Mouse (Mus musculus) kidney, adult 18-20 months (tissue): ENCODE results near the gene Dis3l2.

Experiments used
- DNase-seq: peaks from one replicate; pipeline ENCODE4 v3.0.0; 2021

Dis3l2 gene

DNA sequence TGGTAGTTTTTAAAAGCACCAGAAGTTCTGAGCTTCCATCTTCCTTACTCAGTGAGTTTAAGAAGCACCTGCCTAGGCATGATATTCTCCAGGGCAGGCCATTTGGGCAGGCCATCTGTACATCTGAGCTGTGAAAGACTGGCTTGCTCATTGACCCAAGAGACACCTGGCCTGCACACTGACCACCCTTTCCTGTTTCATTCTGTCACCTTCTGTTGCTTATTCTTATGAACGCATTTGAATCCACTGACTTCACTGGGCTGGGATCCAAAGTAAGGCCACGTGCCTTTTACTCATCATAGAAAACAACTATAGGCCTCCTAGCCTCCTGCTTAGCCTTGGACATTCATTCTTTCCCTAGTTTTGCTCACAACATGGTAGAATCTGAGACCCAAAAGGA is 309.0 kb downstream of the Dis3l2 start:
- no peak for DNase-seq

DNA sequence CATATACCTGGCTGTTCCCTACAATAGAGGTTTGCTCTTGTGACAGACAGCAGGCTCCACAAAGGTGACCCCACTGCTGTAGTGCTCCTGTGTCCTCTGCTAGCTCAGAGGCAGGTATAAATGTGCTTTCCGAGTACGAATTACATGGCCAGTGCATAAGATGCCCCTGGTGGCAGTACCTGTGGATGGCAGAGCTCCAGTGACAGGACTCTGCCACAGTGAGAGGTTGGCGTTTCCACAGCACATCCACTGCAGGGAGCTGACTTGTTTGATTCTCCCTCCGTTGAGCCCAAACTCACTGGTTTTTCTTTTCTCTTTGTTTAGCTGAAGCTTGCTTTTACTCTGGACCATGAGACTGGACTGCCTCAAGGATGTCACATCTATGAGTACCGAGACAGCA is 317.1 kb downstream of the Dis3l2 start:
- DNase-seq = no peak

GRCm38 (mm10) chr1:87021584-87021983 is 318.0 kb downstream of the Dis3l2 start:
- DNase-seq = no peak

GRCm38 (mm10) chr1:87023291-87024170 is 319.9 kb downstream of the Dis3l2 start:
- DNase-seq = no peak

GRCm38 (mm10) chr1:87025021-87025420 is 321.4 kb downstream of the Dis3l2 start:
- DNase-seq = no peak

DNA sequence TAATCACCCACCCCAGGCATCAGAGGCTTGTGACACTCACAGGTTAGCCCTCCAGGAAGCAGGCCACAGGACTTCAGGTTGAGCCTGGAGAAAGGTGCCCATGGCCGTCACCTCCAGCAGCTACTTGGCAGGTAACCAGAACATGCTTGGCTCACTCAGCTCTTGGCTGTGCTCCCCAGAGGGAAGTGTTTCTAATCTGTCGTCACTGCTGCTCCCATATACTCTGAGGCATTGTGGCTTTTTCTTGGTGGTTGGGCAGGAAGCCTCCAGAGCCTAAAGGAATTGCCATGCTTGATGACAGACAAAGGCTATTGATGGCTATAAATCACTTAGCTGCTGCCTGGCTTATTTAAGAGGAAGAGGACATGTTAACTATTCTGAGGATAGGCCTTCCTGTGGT is 325.2 kb downstream of the Dis3l2 start:
- DNase-seq = peak; percentile 64

GRCm38 (mm10) chr1:87030652-87031051 is 327.0 kb downstream of the Dis3l2 start:
- DNase-seq = no peak

DNA sequence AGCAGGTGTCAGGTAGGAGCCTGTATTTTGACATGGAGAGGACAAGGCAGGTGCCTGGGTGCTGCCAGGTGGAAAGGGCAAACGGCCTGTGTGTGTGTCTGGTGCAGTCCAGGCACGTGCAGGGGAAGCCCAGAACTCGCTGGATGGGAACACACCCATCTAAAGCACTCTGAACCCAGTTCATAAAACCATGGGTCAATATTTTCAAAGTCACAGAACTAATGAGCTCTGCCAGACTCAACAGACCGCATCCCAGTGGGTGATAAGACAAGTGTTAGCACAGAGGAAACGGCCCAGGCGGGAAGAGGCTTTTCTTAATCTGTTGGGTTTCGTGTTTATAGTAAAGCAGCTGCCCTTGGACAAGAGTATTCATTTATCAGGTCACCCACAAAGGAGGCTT is 328.9 kb downstream of the Dis3l2 start:
- no peak for DNase-seq

GRCm38 (mm10) chr1:87035532-87036161 is 332.0 kb downstream of the Dis3l2 start:
- peak; percentile 21 for DNase-seq

DNA sequence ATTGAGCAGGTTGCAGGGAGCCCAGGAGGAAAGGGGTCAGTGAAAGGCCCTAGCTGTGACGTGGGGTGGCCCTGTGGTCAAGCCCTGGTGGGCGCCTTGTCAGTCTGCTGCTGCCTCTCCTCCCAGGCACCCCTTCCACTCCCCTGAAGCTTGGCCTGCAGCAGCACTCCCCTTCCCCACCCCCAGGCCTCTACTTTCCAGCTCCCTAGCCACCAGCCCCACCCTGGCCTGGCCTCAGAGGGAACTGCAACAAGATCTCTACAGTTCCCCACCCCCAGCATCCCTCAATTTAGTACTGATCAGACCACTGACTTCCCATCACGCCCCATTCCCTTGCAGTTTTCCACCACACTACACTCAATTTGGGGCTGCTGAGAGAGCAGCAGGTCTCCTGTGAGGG is 332.7 kb downstream of the Dis3l2 start:
- no peak for DNase-seq

GRCm38 (mm10) chr1:87038477-87039070 is 335.0 kb downstream of the Dis3l2 start:
- DNase-seq = no peak

- peak; percentile 81 for DNase-seq
Observed at GRCm38 (mm10) chr1:87041119-87041518, 337.5 kb downstream of the Dis3l2 start.

DNA sequence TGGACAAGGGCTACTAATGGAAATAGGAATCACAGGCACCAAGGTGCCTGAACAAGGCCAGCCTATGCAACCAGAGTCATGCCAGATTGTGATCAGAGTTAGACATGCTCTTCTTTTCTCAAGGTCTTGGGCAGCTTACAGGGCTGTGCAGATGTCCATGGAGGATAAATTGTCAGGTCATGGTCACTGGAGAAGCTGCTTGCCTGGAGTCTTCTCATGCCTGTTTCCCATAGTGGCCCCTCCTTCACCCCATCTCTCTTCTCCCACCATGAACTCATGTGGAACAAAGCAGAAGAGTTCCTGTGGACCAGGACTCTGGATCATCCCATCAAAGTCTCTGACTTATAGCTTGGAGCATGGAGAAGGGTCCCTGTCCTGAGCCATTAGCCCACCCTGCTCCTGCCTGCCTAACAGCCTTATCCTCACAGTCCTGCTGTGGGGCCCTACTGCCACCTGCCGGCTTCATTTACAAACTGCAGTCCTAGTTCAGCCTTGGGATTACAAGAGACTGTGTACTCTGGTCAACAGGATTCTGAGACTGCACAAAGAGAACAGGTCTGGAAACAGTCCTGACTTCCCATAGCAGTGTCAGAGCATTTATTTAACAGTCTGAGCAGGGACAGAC is 338.3 kb downstream of the Dis3l2 start:
- peak; percentile 72 for DNase-seq

GRCm38 (mm10) chr1:87050072-87050471 is 346.5 kb downstream of the Dis3l2 start:
- no peak for DNase-seq

DNA sequence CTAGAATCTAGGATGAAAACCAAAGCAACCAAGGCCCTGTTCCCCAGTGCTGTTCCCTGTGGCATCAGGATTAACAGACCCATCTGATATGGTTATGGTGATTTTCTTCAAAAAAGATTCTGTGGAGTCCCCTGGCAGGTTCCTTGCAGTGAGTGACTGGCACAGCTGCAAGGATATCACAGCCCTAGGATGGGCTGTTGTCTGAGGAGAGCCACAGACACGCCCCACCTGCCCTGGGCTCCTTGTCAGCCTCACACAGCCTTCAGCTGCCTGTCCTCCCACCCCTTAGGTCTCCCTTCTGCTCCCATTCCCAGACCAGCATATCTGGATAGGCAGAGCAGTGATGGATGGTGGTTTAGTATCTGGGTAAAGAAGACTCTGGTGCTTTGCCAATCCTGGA is 347.1 kb downstream of the Dis3l2 start:
- no peak for DNase-seq

GRCm38 (mm10) chr1:87051369-87051768 is 347.8 kb downstream of the Dis3l2 start:
- DNase-seq = no peak

- DNase-seq = no peak
Observed at GRCm38 (mm10) chr1:87057075-87057474, 353.5 kb downstream of the Dis3l2 start.

DNA sequence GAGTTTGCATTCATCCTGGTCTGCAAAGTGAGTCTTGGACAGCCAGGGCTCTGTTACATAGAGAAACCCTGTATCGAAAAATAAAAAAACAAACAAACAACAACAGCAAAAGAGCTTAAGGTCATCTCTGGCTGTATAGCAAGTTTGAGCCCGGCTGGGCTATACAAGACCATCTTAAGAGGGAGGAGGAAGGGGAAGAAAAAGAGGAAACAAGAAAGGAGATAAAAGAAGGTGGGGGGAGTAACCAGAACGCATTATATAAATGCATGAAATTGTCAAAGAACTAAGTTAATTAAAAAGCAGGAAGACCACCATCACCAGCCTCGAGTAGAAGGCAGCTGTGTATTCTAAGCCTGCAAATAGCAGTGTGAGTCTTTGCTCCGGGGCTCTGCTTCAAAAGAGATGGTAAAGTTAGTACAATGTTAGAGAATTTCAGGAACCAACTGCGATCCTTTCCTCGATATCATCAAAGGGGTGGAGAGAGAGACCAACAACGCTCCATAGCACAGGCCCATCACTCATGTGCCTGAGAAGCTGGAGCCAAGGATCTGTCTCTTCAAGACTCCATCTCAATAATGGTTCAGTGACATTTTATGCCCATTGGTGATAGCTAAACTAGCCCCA is 355.5 kb downstream of the Dis3l2 start:
- no peak for DNase-seq

DNA sequence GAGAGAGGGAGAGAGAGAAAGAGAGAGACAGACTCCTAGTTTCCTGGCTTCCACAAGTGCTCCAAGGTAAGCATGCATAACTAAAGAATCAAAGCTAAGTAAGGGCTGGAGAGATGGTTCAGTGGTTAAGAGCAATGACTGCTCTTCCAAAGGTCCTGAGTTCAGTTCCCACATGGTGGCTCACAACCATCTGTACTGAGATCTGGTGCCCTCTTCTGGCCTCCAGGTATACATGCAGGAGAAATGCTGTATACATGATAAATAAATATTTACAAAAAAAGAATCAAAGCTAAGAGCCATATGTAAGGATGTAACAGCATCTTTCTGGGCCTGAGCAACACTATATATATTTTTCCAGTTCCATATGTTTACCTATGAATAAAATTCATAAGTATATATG is 357.3 kb downstream of the Dis3l2 start:
- DNase-seq = no peak

- peak; percentile 34 for DNase-seq
Observed at GRCm38 (mm10) chr1:87070720-87071119, 367.1 kb downstream of the Dis3l2 start.

GRCm38 (mm10) chr1:87073776-87074175 is 370.2 kb downstream of the Dis3l2 start:
- no peak for DNase-seq

- DNase-seq = no peak
Observed at GRCm38 (mm10) chr1:87086196-87086595, 382.6 kb downstream of the Dis3l2 start.

DNA sequence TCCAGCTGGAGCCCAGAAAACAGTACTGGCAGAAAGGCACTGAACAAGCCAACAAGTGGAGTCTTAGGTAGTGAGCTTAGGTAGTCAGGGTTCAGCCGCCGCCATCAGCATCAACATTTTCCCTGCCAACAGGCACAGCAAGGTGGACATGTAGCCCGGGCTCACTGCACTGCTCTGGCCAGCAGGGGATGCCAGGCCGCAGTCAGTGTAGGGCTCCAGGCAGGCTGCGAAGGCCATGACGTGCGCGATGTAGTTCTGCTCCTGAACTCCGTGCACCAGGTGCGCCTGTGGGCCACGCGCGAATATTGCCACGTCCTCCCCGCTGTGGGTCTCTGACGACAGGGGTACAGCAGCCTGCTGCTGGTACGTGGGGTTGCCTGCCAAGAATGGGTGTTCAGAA is 383.4 kb downstream of the Dis3l2 start:
- no peak for DNase-seq
